Mouse (Mus musculus): ENCODE measurements around the gene Cyp2b23. TPM values are rescaled to one million over a fixed set of nuclear protein-coding genes. Genes with fewer than 3 reads are reported as not detected.
"Not testable (repeated sequence)": the region's sequence is repeated elsewhere in the genome, so short reads cannot be mapped to it uniquely, and the experiment has no call there.

The Cyp2b23 gene
- total RNA-seq (2014; rRNA removed) = not detected in 2 replicates
- polyA plus RNA-seq (2012; rRNA removed) = not detected in 2 replicates

DNA sequence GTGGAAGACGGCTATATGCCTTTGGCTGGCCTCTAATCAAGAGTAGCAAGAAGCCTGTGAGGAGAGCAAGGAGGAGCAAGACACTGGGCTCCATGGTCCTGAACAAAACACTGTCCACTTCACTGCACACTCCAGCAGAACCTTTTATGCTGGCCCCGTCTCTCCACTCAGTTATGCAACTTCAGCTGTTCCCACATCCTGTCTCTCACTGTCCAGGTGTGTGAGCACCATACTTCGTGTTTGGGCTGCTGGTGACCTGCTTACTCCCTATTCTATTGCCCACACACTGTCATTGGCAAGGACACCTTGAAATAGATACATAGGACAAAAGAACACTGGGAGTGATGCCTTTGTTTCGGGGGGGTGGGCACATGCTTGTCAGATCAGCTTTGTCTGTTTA is at the start of gene Cyp2b23:
TSS of gene Cyp2b23 (minus strand) at position 101 of the 400 bp plus-strand sequence.
- Histone ChIP-seq H3K9ac (ENCODE audit: low read depth, low read length) (no peak within 1 kb of the TSS), H3K27ac (replicated peaks; ENCODE audit: insufficient read depth, low read depth, low read length) (no peak within 1 kb of the TSS), H3K4me1 (ENCODE audit: control insufficient read depth, insufficient read depth, low read length) (no peaks in the 10 kb centered on the region), H3K4me3 (ENCODE audit: insufficient read depth, low read depth, low read length) (no peak within 1 kb of the TSS), H3K36me3 (ENCODE audit: control insufficient read depth, insufficient read depth, low read length) (no peaks in the 10 kb centered on the region), H3K27me3 (ENCODE audit: control insufficient read depth, insufficient read depth, low read length) (0 out of 2 replicates have a peak, but pooled peaks cover 2% of the 10 kb centered on the region), H3K79me2 (ENCODE audit: control insufficient read depth, insufficient read depth, low read length) (no peaks in the 10 kb centered on the region)
- DNase-seq (ENCODE audit: extremely low read depth, low read depth, low spot score) = no peak
- no peak for TF ChIP-seq CTCF (IDR thresholded peaks at IDR 0.05; ENCODE audit: low read depth, low read length)
- TF ChIP-seq POLR2A (IDR thresholded peaks at IDR 0.05; ENCODE audit: extremely low read depth, insufficient read depth, low read length) = no peak
- 78% methylated on average over 4 of the region's 4 CpGs for WGBS

DNA sequence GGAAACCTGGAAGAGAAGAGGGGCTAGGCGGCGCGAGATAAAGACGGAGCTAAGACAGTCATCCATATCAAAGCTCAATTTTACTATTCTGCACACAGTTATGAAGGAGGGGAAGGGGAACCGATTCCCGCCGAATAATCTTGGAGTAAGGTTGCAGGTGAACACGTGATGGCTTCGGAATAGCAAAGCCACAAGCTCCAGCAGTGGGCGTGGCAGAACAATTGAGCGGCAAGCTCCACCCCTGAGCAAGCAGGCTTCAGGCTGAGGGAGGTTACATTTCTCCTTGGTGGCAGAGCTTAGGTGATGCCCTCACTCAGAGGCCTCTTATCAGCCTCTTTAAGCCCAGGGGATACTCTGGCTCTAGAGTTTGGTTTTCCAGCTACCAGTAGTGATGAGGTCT is 24.8 kb upstream of the Cyp2b23 start:
- TF ChIP-seq POLR2A (IDR thresholded peaks at IDR 0.05; ENCODE audit: extremely low read depth, insufficient read depth, low read length) (no peak), CTCF (IDR thresholded peaks at IDR 0.05; ENCODE audit: low read depth, low read length) (no peak)
- Histone ChIP-seq H3K4me3 (ENCODE audit: insufficient read depth, low read depth, low read length) (no peak overlapping the region), H3K9ac (ENCODE audit: low read depth, low read length) (no peak overlapping the region), H3K4me1 (ENCODE audit: control insufficient read depth, insufficient read depth, low read length) (no peaks in the 10 kb centered on the region), H3K27me3 (ENCODE audit: control insufficient read depth, insufficient read depth, low read length) (no peaks in the 10 kb centered on the region), H3K27ac (replicated peaks; ENCODE audit: insufficient read depth, low read depth, low read length) (no peak overlapping the region), H3K79me2 (ENCODE audit: control insufficient read depth, insufficient read depth, low read length) (no peaks in the 10 kb centered on the region), H3K36me3 (ENCODE audit: control insufficient read depth, insufficient read depth, low read length) (no peaks in the 10 kb centered on the region)
- no peak for DNase-seq (ENCODE audit: extremely low read depth, low read depth, low spot score)
- WGBS = 89% methylated on average over 11 of the region's 11 CpGs

DNA sequence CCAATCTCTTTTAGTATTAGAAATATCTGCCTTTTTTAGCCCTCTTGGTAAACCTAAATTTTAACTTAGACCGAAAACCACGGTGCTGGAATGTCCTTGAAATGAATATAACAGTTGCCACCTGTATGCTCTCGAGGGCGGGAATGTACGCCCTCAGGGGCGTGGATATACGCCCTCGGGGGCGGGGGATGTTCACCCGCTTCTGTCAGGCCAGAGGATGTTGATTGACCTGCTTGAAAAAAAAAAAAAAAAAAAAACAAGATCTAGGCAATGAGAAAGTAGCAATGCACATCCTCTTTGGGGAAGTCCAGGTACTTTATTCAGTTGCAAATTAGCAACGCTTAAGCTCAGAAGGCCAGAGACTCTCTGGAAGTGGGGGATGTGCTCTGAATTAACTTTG is 20.8 kb upstream of the Cyp2b23 start:
- Histone ChIP-seq H3K36me3 (ENCODE audit: control insufficient read depth, insufficient read depth, low read length) (no peaks in the 10 kb centered on the region), H3K9ac (ENCODE audit: low read depth, low read length) (no peak overlapping the region), H3K4me3 (ENCODE audit: insufficient read depth, low read depth, low read length) (no peak overlapping the region), H3K79me2 (ENCODE audit: control insufficient read depth, insufficient read depth, low read length) (no peaks in the 10 kb centered on the region), H3K4me1 (ENCODE audit: control insufficient read depth, insufficient read depth, low read length) (no peaks in the 10 kb centered on the region), H3K27ac (replicated peaks; ENCODE audit: insufficient read depth, low read depth, low read length) (no peak overlapping the region), H3K27me3 (ENCODE audit: control insufficient read depth, insufficient read depth, low read length) (no peaks in the 10 kb centered on the region)
- 49% methylated on average over 11 of the region's 11 CpGs for WGBS
- DNase-seq (ENCODE audit: extremely low read depth, low read depth, low spot score) = no peak
- TF ChIP-seq POLR2A (IDR thresholded peaks at IDR 0.05; ENCODE audit: extremely low read depth, insufficient read depth, low read length) (no peak), CTCF (IDR thresholded peaks at IDR 0.05; ENCODE audit: low read depth, low read length) (no peak)

- 53% methylated on average over 6 of the region's 6 CpGs for WGBS
- H3K27me3 ChIP-seq (ENCODE audit: control insufficient read depth, insufficient read depth, low read length); H3K9ac ChIP-seq (ENCODE audit: low read depth, low read length); H3K36me3 ChIP-seq (ENCODE audit: control insufficient read depth, insufficient read depth, low read length); H3K4me1 ChIP-seq (ENCODE audit: control insufficient read depth, insufficient read depth, low read length); DNase-seq (ENCODE audit: extremely low read depth, low read depth, low spot score); H3K4me3 ChIP-seq (ENCODE audit: insufficient read depth, low read depth, low read length); H3K79me2 ChIP-seq (ENCODE audit: control insufficient read depth, insufficient read depth, low read length); H3K27ac ChIP-seq (replicated peaks; ENCODE audit: insufficient read depth, low read depth, low read length): not testable (repeated sequence)
These were observed 20.0 kb upstream of the Cyp2b23 start for GRCm38 (mm10) chr7:26706191-26706590.

GRCm38 (mm10) chr7:26700151-26700550 is 13.9 kb upstream of the Cyp2b23 start:
- H3K4me1 ChIP-seq (ENCODE audit: control insufficient read depth, insufficient read depth, low read length) = no peaks in the 10 kb centered on the region
- no peaks in the 10 kb centered on the region for H3K79me2 ChIP-seq (ENCODE audit: control insufficient read depth, insufficient read depth, low read length)
- DNase-seq (ENCODE audit: extremely low read depth, low read depth, low spot score) = no peak
- H3K4me3 ChIP-seq (ENCODE audit: insufficient read depth, low read depth, low read length) = no peak overlapping the region
- WGBS = 71% methylated on average over 4 of the region's 4 CpGs
- no peak overlapping the region for H3K9ac ChIP-seq (ENCODE audit: low read depth, low read length)
- H3K27me3 ChIP-seq (ENCODE audit: control insufficient read depth, insufficient read depth, low read length) = no peaks in the 10 kb centered on the region
- TF ChIP-seq POLR2A (IDR thresholded peaks at IDR 0.05; ENCODE audit: extremely low read depth, insufficient read depth, low read length) (no peak), CTCF (IDR thresholded peaks at IDR 0.05; ENCODE audit: low read depth, low read length) (no peak)
- no peaks in the 10 kb centered on the region for H3K36me3 ChIP-seq (ENCODE audit: control insufficient read depth, insufficient read depth, low read length)
- no peak overlapping the region for H3K27ac ChIP-seq (replicated peaks; ENCODE audit: insufficient read depth, low read depth, low read length)

GRCm38 (mm10) chr7:26685713-26686112 is 524 bp downstream of the Cyp2b23 start:
- no peak overlapping the region for H3K4me3 ChIP-seq (ENCODE audit: insufficient read depth, low read depth, low read length)
- DNase-seq (ENCODE audit: extremely low read depth, low read depth, low spot score) = no peak
- no peaks in the 10 kb centered on the region for H3K4me1 ChIP-seq (ENCODE audit: control insufficient read depth, insufficient read depth, low read length)
- no peak overlapping the region for H3K27ac ChIP-seq (replicated peaks; ENCODE audit: insufficient read depth, low read depth, low read length)
- no peak overlapping the region for H3K9ac ChIP-seq (ENCODE audit: low read depth, low read length)
- 90% methylated on average over 2 of the region's 2 CpGs for WGBS
- TF ChIP-seq POLR2A (IDR thresholded peaks at IDR 0.05; ENCODE audit: extremely low read depth, insufficient read depth, low read length) (no peak), CTCF (IDR thresholded peaks at IDR 0.05; ENCODE audit: low read depth, low read length) (no peak)
- no peaks in the 10 kb centered on the region for H3K36me3 ChIP-seq (ENCODE audit: control insufficient read depth, insufficient read depth, low read length)
- no peaks in the 10 kb centered on the region for H3K79me2 ChIP-seq (ENCODE audit: control insufficient read depth, insufficient read depth, low read length)
- 0 out of 2 replicates have a peak, but pooled peaks cover 2% of the 10 kb centered on the region for H3K27me3 ChIP-seq (ENCODE audit: control insufficient read depth, insufficient read depth, low read length)

DNA sequence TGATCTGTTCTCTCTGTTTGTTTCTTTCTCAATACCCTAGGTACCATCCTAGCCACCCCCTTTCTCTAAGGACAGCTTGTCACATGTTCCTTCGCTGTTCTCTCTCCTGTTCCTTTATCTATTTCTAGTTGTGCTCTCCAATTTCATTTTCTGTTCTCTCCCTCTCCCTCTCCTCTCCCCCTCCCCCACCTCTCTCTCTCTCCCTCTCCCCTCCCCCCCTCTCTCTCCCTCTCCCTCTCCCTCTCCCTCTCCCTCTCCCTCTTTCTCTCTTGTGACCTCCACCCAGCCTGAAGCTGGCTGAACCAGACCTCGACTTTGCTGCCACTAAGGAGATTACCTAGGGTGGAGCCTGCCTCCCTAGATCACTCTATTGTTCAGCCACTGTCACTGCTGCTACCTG is 18.8 kb downstream of the Cyp2b23 start:
- WGBS = 33% methylated on average over 2 of the region's 2 CpGs
- H3K27ac ChIP-seq (replicated peaks; ENCODE audit: insufficient read depth, low read depth, low read length); DNase-seq (ENCODE audit: extremely low read depth, low read depth, low spot score): not testable (repeated sequence)

More for the DNA sequence above, 18.8 kb downstream of the Cyp2b23 start:
- not testable (repeated sequence) for H3K4me1 ChIP-seq (ENCODE audit: control insufficient read depth, insufficient read depth, low read length); H3K9ac ChIP-seq (ENCODE audit: low read depth, low read length); H3K36me3 ChIP-seq (ENCODE audit: control insufficient read depth, insufficient read depth, low read length); H3K79me2 ChIP-seq (ENCODE audit: control insufficient read depth, insufficient read depth, low read length); H3K27me3 ChIP-seq (ENCODE audit: control insufficient read depth, insufficient read depth, low read length); H3K4me3 ChIP-seq (ENCODE audit: insufficient read depth, low read depth, low read length)

All from liver, adult 2 months (tissue).